Mouse (Mus musculus): ENCODE measurements around the gene Psmb1. TPM values are rescaled to one million over a fixed set of nuclear protein-coding genes. Genes with fewer than 3 reads are reported as not detected.
"Not testable (repeated sequence)": the region's sequence is repeated elsewhere in the genome, so short reads cannot be mapped to it uniquely, and the experiment has no call there.

Psmb1 gene
- polyA plus RNA-seq (2015; fragmentation: Nextera tagmentation; extraction: Ambion mirVana) = 220 and 227 TPM in 2 replicates

DNA sequence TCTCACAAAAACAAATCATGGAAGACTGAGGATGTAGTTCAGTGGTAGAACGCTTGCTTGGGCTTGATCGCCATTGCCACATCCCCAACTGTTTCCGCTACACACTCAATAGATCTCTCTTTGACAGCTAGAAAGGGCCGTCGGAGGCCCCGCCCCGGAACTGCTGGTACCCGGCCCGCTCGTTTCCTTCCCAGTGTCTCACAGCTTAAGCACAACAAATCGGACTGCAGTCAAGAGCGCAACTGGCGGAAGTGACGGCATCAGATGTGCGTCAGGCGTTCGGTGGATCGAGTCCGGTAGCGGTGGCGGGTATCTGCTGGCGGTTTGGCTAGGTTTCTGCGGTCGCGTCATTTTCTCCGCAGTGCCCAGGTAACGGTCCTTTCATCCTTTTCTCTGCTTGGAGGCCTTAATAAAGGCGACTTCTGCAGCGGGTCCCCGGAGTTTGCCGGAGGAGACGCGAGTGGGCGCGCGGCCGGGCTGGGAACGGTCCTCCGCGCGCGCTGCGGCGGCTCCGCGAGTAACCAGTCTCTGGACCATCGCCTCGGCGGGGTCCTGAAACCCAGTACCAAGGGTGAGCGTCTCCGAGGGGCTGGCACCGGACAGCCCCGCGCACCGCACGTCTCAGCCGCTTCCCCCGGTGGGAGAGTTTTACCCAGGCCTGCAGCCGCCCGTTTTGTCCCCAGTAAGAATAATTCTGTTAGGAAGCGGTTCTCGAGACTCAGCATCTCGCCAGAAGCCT lies at the start of gene Psmb1, which contains the start of gene Tbp:
Gene Psmb1, minus strand, starts transcription at position 96 of the 739 bp plus-strand sequence.
Gene Tbp, plus strand, starts transcription at position 233 of the 739 bp plus-strand sequence.
- Histone ChIP-seq H3K9me3 (no peaks in the 10 kb centered on the region), H3K27me3 (no peaks in the 10 kb centered on the region), H3K4me2 (peak within 1 kb of the TSS; percentile 73), H3K27ac (peak within 1 kb of the TSS; percentile 96), H3K4me3 (peak within 1 kb of the TSS; percentile 92), H3K36me3 (peaks cover 23% of the 10 kb centered on the region), H3K4me1 (peaks cover 23% of the 10 kb centered on the region), H3K9ac (peak within 1 kb of the TSS; percentile 93)
- ATAC-seq (ENCODE audit: insufficient number of reproducible peaks, low FRiP score, low TSS enrichment, low read depth) = peak; percentile 90
- WGBS = under 1% methylated on average over 63 of the region's 63 CpGs

DNA sequence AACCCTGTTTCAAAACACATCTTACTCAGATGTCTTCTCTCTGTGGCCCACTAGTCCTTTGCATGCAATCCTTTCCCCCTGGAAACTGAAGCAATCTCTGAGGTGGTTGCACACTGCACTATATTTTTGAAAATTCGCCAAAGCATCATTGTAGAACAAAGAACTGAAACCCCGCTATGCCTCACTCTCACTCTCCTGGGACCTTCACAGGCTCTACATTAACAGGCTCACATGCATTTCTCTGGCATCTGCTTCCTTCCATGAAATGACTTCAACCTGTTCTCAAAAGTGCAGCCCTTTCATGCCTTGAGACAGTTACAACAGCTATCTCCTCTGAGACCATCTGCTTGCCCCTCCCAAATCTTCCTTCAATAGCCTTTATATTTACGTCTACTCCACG lies 46.9 kb upstream of the Psmb1 start:
- Histone ChIP-seq H3K27ac (no peak overlapping the region), H3K9me3 (no peaks in the 10 kb centered on the region; the same call in 1 of the 2 replicates), H3K4me3 (no peak overlapping the region), H3K9ac (no peak overlapping the region), H3K4me2 (no peak overlapping the region), H3K4me1 (no peaks in the 10 kb centered on the region), H3K27me3 (no peaks in the 10 kb centered on the region), H3K36me3 (no peaks in the 10 kb centered on the region)
- WGBS = 64% methylated on average over 4 of the region's 4 CpGs
- ATAC-seq (ENCODE audit: insufficient number of reproducible peaks, low FRiP score, low TSS enrichment, low read depth) = no peak

DNA sequence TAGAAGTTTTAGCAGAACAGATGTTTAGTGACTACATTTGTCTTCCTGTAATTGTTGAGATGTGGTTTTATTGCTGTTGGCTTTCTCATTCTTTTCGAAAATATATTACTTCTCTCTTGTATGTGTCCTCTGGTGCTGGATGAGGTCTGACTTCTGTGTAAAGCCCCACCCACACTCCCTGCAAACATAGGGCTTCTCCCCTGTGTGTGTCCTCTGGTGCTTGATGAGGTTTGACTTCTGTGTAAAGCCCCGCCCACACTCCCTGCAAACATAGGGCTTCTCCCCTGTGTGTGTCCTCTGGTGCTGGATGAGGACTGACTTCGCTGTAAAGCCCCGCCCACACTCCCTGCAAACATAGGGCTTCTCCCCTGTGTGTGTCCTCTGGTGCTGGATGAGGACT lies 44.3 kb upstream of the Psmb1 start:
- ATAC-seq (ENCODE audit: insufficient number of reproducible peaks, low FRiP score, low TSS enrichment, low read depth); H3K27me3 ChIP-seq; H3K9me3 ChIP-seq; H3K4me2 ChIP-seq; H3K9ac ChIP-seq; H3K4me1 ChIP-seq; H3K36me3 ChIP-seq; H3K27ac ChIP-seq; H3K4me3 ChIP-seq: not testable (repeated sequence)
- WGBS = 56% methylated on average over 4 of the region's 4 CpGs

DNA sequence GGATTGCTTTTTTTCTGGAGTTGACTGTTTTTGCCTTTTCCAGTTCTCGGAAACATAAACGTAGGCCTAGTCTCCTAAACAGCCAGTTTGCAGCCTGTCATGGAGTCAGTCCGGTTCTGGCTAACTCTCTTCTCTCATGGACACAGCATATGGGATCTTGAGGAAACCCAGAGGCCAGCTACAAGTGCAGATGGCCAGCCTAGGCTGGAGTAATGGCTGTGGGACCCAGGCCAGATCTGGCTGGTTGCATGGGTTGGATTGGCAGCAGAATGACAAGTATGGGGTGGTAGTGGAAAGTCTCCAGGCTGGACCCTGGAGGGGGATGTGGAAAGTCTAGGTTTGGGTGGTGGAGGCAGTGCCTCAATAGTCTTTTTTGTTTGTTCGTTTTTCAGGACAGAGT lies 40.8 kb upstream of the Psmb1 start:
- Histone ChIP-seq H3K36me3 (no peaks in the 10 kb centered on the region), H3K27me3 (peaks cover 18% of the 10 kb centered on the region), H3K4me2 (no peak overlapping the region), H3K27ac (no peak overlapping the region), H3K4me1 (peaks cover 6% of the 10 kb centered on the region; the same call in 1 of the 2 replicates), H3K9me3 (no peaks in the 10 kb centered on the region; the same call in 1 of the 2 replicates), H3K9ac (no peak overlapping the region), H3K4me3 (no peak overlapping the region)
- WGBS = 66% methylated on average over 4 of the region's 4 CpGs
- no peak for ATAC-seq (ENCODE audit: insufficient number of reproducible peaks, low FRiP score, low TSS enrichment, low read depth)

DNA sequence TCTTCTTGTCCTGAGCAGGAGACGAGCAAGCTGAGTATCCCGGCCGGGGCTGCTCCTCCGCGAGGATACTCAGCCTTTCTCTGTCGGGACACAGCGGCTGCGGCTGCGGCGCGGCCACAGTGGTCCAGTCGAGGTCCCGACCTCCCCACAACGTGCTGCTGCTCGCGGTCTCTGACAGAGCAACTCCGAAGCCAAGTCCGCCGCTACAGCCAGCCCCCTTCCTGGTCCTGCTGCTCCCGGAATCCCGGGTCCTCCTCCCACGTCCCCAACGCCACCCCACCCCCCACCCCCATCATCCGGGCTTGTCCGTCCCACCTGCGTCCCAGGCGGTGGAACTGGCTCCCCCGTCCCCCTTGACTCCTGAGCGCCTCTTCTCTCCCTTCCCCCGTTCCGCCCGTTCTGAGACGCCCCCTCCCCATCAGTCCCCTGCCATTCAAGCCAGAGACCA lies 36.9 kb upstream of the Psmb1 start:
- peaks cover 21% of the 10 kb centered on the region for H3K27me3 ChIP-seq
- H3K9me3 ChIP-seq = no peaks in the 10 kb centered on the region
- 0 out of 2 replicates have a peak, but pooled peaks have one; percentile 40 for ATAC-seq (ENCODE audit: insufficient number of reproducible peaks, low FRiP score, low TSS enrichment, low read depth)
- H3K4me1 ChIP-seq = peaks cover 6% of the 10 kb centered on the region; the same call in 1 of the 2 replicates
- H3K4me2 ChIP-seq = peak overlapping the region; percentile 81
- 2% methylated on average over 33 of the region's 33 CpGs for WGBS
- H3K9ac ChIP-seq = peak overlapping the region; percentile 23; the same call in 1 of the 2 replicates
- no peak overlapping the region for H3K27ac ChIP-seq
- peak overlapping the region; percentile 45 for H3K4me3 ChIP-seq
- no peaks in the 10 kb centered on the region for H3K36me3 ChIP-seq

DNA sequence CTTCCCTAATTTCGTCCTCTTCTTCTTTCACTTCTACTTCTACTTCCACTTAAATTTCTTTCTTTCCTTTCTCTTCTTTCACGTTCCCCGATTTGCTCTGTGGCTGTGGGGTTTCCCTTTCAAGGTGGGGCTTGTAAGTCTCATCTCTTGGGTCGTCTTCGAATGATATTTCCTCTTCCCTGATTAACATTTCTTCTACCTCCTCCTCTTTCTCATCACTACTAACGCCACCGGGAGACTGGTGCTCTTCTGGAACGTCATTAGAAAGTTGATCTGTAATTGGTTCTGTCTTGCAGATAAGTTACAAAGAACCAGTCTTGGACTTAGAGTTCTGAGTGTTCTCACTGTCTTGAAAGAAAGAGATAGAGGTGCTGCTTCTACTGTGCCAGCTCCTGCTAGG lies 36.4 kb upstream of the Psmb1 start:
- peak overlapping the region; percentile 81 for H3K4me2 ChIP-seq
- H3K36me3 ChIP-seq = no peaks in the 10 kb centered on the region
- H3K4me1 ChIP-seq = peaks cover 6% of the 10 kb centered on the region; the same call in 1 of the 2 replicates
- H3K9ac ChIP-seq = no peak overlapping the region
- no peak for ATAC-seq (ENCODE audit: insufficient number of reproducible peaks, low FRiP score, low TSS enrichment, low read depth)
- WGBS = 17% methylated on average over 8 of the region's 8 CpGs
- H3K4me3 ChIP-seq = peak overlapping the region; percentile 45
- peaks cover 21% of the 10 kb centered on the region for H3K27me3 ChIP-seq
- no peak overlapping the region for H3K27ac ChIP-seq
- no peaks in the 10 kb centered on the region for H3K9me3 ChIP-seq

DNA sequence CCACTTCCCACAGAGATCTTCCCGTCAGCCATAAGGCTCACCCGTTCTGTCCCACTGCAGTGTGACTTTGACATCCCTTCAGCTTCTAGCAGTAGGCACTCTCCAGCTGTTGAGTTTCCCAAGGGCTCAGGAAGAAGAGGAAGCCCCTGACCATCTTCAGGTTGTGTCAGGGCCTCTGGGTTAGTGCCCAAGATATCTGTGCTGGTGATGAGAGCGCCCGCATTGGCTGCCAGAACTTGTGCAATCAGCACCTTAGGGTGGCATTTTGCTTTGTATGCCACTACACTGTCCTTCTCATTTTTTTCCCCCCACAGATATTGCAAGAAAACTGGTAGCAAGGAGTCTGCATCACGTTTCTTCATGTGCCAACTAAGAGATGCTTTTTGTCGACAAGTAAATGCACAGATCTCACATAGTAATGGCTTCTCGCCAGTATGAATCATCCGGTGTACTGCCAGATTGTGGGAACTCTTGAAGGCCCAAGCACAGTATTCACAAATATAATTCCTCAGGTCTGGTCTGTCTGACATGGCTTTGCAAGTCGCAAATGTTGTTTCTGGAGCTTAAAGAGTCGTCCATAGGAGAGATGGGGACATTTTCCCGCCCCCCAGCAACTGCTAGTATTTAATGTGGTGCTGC lies 35.7 kb upstream of the Psmb1 start:
- Histone ChIP-seq H3K27ac (no peak overlapping the region), H3K36me3 (no peaks in the 10 kb centered on the region), H3K4me2 (no peak overlapping the region), H3K4me3 (no peak overlapping the region), H3K9me3 (no peaks in the 10 kb centered on the region), H3K4me1 (peaks cover 6% of the 10 kb centered on the region; the same call in 1 of the 2 replicates), H3K27me3 (peaks cover 21% of the 10 kb centered on the region), H3K9ac (no peak overlapping the region)
- no peak for ATAC-seq (ENCODE audit: insufficient number of reproducible peaks, low FRiP score, low TSS enrichment, low read depth)
- 62% methylated on average over 10 of the region's 11 CpGs for WGBS

DNA sequence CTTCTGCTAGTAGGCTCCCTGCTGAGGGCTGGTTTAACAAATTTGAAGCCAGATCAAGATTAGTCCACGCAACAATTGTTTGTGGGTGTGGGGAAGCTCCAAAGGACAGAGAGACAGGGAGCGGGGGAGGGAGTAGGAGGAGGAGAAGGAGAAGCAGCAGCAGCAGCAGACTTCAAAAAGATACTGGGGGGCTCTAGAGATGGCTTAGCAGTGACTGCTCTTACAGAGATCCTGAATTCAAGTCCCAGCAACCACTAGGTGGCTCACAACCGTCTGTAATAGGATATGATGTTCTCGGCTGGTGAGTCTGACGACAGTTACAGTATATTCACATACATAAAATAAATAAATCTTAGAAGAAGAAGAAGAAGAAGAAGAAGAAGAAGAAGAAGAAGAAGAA lies 30.6 kb upstream of the Psmb1 start:
- Histone ChIP-seq H3K9ac (no peak overlapping the region), H3K4me3 (no peak overlapping the region), H3K36me3 (peaks cover 3% of the 10 kb centered on the region; the same call in 1 of the 2 replicates), H3K4me1 (peaks cover 8% of the 10 kb centered on the region), H3K27me3 (peaks cover 2% of the 10 kb centered on the region), H3K4me2 (no peak overlapping the region), H3K9me3 (no peaks in the 10 kb centered on the region), H3K27ac (no peak overlapping the region)
- ATAC-seq (ENCODE audit: insufficient number of reproducible peaks, low FRiP score, low TSS enrichment, low read depth) = no peak
- 10% methylated on average over 5 of the region's 5 CpGs for WGBS

DNA sequence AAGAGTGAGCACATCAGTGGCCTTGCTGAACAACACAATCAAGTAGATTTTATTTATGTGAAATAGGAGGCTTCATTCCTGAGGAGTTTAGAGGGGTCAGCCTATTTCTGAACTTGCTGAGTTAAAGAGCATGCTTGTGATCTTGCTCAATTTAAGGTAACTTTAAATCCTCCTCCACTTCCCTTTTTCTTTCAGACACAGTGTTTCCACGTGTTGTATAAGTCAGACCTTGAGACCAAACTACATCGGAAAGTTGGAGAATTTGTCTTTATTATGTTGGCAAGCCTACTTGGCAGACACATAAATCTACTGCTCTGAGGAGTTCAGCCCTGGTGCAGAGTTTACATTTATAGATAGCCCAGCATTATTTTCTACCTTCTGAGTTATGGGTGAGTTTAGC lies 29.3 kb upstream of the Psmb1 start:
- H3K4me3 ChIP-seq = no peak overlapping the region
- no peak overlapping the region for H3K4me2 ChIP-seq
- no peak for ATAC-seq (ENCODE audit: insufficient number of reproducible peaks, low FRiP score, low TSS enrichment, low read depth)
- no peaks in the 10 kb centered on the region for H3K27me3 ChIP-seq
- 71% methylated on average over 2 of the region's 2 CpGs for WGBS
- H3K9ac ChIP-seq = no peak overlapping the region
- no peak overlapping the region for H3K27ac ChIP-seq
- H3K4me1 ChIP-seq = peaks cover 8% of the 10 kb centered on the region
- peaks cover 14% of the 10 kb centered on the region for H3K36me3 ChIP-seq
- no peaks in the 10 kb centered on the region for H3K9me3 ChIP-seq

DNA sequence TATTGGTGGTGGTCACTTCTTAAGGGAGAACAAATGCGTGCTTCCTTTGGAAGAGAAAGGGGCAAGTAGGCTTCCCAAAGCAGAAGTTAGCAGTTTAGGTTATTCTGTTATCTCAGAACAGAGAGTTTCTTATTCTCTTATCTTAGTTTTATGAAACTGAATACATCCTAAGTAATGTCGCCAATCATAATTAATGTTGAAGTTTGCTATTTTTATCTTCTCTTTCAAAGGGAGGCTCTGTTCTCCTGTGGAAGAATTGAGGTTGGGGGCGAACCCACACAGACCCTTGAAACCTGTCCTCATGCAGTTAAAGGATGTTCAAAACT lies 28.2 kb upstream of the Psmb1 start:
- 51% methylated on average over 3 of the region's 3 CpGs for WGBS
- Histone ChIP-seq H3K4me3 (peak overlapping the region; percentile 78), H3K9me3 (no peaks in the 10 kb centered on the region), H3K27ac (peak overlapping the region; percentile 89), H3K9ac (peak overlapping the region; percentile 67; the same call in 1 of the 2 replicates), H3K4me1 (peaks cover 8% of the 10 kb centered on the region), H3K27me3 (no peaks in the 10 kb centered on the region), H3K36me3 (peaks cover 16% of the 10 kb centered on the region), H3K4me2 (peak overlapping the region; percentile 87)
- ATAC-seq (ENCODE audit: insufficient number of reproducible peaks, low FRiP score, low TSS enrichment, low read depth) = no peak

DNA sequence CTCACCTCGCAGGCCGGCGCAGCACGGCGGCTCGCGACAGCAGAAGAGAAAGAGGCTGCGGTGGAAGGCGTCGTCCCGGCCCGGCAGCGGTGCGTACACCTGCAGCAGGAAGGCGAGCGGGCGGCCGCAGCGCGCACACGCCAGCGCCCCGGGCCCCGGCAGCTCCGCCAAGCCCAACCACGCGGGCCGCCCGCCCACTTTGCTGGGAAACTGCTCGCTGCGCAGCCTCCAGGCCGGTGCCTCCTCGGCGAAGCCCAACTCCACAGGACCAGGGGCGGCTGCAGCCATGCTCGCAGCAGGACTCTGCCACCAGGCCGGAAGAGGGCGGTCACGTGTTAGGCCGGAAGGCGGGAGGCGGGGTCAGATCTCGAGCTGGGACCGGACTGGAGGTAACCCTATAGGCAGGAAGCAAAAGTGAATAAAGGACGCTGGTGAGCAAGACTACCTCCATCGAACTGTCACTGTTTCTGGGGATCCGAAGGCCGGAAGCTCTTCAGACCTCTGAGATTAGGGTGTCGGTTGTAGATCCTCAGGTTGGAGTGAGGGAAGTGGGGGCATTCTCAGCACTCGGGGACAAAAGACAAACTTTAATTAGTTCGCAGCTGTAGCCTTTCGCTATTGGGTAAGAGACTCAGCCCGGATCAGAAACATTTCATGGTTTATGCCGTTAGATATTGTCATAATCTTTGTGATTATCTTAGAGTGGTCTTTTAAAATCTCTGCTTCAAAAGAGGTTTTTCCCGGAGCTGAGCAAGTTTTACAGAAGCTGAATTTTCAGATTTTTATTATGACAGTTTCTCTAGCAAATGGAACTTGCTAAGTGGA lies 27.6 kb upstream of the Psmb1 start, which contains the start of gene Pdcd2:
Gene Pdcd2, minus strand, starts transcription at position 316 of the 825 bp plus-strand sequence.
- WGBS = 1% methylated on average over 55 of the region's 55 CpGs
- H3K36me3 ChIP-seq = peaks cover 19% of the 10 kb centered on the region

More for the DNA sequence above, 27.6 kb upstream of the Psmb1 start, which contains the start of gene Pdcd2:
- H3K9ac ChIP-seq = peak within 1 kb of the TSS; percentile 67
- H3K9me3 ChIP-seq = no peaks in the 10 kb centered on the region
- H3K27me3 ChIP-seq = no peaks in the 10 kb centered on the region
- H3K4me1 ChIP-seq = peaks cover 8% of the 10 kb centered on the region
- H3K4me2 ChIP-seq = peak within 1 kb of the TSS; percentile 87
- H3K4me3 ChIP-seq = peak within 1 kb of the TSS; percentile 78
- peak; percentile 98 for ATAC-seq (ENCODE audit: insufficient number of reproducible peaks, low FRiP score, low TSS enrichment, low read depth)
- peak within 1 kb of the TSS; percentile 89 for H3K27ac ChIP-seq

Measured in limb, embryonic 15.5 days (tissue).